Mouse (Mus musculus) cerebellum, adult 11 months (tissue): Measurements from ENCODE around the gene Cnot6l.

Experiments
- DNase-seq: peaks from one replicate; pipeline ENCODE4 v3.0.0; 2022

The Cnot6l gene

DNA sequence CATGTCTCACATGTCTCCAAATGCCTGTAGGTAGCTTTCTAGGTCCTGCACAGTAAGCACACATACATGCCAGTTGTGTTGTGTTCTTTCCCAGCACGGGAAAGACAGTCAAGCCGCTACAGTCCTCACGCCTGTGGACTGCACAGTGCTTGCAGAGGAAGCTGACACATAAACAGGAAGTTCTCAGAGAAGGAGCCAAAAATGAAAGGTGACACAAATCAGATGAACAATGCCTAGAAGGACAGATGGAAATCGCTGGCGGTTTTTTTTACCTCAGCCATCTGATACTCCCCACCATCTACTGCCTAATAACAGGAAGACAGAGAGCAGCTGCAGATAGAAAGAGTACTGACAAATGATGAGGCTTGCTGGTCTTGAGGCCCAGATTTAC lies at the start of gene Cnot6l:
Cnot6l (minus strand) TSS at position 151 of the 391 bp plus-strand sequence.
- DNase-seq, result peak; percentile 17

DNA sequence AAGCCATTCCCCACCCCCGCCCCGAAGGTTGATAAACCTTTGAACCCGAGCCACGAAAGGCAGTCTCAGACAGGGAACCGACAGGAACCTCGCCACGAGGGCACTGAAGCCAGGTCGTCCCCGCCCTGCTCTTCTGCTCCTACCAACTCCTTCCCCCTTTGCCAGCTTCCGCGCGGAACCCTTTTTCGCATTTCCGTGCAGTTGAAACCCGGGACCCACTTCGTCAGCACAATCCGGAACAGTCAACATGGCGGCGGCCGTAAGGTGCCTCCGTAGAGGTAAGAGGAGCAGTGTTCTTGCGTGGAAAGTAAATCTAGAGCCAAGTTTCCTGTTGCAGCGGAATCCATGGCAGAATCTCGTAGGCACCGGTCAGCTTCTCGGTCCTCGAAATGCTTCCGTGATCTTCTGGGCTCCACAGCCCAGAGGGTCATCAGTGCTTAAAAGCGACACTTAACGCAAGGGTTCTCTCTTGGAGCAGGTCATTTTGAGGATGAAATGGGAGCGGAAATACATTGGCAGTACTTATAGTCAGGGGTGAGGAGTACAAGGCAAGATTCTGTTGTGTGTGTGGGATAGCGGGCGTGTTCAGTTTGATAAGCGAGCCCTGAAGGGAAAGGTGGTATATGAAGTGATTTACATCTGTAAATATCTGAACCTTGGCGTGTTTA lies 46.1 kb upstream of the Cnot6l start:
- peak; percentile 91 for DNase-seq

DNA sequence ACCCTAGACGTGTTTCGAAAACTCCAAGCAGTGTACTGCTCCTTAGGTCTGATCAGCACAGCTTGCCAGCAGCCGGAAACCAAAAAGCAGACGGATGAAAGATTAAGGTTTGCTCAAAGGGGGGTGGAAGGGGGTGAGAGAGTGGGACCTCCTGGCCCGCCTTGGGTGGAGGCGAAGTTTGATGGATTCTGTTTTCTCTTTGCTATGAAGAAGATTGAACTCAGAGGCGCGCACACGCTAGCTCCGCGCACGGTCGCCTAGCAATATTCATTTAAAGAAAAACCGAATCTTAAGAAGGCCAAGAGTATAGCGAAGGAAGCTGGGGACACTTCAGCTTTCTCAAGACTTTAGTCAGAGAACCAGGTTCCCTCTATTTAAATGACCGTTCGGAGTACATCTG lies 45.5 kb upstream of the Cnot6l start, which contains the start of gene Mrpl1:
Mrpl1 (plus strand) TSS at position 35 of the 400 bp plus-strand sequence.
- DNase-seq, result peak; percentile 30

DNA sequence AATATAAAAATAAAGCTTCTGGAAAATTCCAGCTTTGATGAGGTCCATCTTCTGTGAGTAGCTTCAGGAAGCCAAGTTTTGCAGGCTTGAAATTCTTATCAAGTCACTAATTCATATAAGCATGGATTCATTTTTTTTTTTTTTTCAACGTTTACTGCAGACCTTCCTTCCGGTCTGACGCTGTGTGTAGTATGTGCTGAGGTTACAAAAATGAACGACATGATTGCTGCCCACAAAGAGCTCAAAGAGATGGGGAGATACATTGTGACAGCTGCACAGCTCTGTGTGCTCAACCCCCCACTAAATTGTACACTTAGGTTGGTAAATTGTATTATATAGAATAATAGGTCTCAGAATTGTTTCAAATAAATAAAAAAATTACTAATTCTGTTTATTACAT lies 44.6 kb upstream of the Cnot6l start:
- DNase-seq, result no peak

DNA sequence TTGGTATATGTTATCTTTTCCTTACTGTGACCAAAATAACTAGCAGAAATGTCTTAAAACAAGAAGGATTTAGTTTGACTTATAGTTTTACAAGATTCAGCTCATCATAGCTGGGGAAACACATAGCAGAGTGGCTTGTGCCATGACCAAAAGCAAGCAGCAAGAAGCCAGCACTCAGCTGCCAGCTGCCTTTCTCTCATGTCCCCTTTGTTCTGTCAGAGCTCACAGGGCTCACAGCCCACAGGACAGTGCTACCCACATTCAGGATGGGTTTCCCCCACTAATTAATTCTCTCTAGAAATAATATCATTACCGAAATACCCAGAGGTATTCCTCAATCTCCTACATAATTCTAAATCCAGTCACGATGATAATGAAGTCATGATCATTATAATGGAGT lies 43.6 kb upstream of the Cnot6l start:
- no peak for DNase-seq

DNA sequence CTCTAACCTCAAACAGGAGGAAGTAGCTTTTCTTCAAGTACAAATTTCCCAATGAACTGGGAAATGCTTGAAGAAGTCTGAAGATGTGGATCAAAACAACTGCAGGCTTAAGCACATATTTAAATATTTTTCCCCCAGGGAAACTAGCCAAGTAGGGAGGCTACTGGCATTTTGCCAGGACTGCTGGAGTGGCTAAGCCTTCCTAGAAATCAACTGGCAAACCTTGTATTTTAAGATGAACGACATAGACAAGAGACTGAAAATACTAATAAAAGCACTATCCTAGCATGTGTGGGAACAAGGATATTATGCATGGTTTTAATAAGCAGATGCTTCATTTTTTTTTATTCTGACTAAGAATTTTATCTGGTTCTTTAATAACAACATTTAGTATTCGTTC lies 42.9 kb upstream of the Cnot6l start:
- no peak for DNase-seq

DNA sequence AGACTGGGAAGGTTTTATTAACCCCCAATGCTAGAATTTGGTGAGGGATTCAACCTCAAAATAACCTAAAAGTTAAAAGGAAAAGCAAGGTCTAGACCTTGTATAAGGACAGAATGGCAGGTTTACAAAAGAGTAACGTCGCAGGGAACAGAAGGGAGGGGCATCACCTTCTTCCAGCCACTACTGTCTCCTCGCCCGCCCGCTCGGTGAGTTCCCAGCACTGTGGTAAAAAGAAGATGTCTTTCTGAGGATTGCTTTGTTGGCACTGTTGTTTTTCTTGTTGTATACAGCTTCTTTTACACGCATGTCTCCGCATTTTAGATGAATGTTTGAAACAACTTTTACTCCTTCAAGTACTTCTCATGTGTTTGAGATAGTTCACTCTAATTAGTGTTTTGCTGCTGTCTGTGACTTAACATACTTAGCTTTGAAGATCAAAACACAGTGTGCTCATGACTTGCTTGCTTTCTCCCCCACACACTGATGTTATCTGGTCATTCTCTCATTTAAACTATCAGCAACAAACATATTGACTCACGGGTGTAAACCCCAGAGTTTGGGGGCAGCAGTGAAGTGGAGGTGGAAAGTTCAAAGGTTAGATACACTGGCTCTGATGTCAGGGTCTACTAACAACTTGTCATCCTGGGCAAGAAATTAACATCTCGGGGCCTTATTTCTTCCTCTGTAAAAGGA lies 37.6 kb upstream of the Cnot6l start:
- no peak for DNase-seq

DNA sequence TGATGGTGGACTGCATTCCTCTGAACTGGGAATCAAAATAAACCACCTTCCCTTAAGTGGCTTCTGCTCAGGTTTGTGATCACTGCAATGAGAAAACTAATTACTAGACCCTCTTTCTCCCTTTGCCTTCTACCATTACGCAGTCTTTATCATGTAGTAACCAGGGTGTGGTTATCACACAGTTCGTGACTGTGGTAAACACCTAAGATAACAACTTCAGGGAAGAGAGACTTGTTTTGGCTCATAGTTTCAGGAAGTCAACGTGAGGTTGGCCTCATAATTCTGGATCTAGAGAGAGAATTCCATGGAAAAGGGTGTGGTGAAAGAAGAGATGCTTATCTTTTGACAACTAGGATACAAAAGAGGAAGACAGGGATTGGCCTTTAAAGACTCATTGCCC lies 36.3 kb upstream of the Cnot6l start:
- no peak for DNase-seq

DNA sequence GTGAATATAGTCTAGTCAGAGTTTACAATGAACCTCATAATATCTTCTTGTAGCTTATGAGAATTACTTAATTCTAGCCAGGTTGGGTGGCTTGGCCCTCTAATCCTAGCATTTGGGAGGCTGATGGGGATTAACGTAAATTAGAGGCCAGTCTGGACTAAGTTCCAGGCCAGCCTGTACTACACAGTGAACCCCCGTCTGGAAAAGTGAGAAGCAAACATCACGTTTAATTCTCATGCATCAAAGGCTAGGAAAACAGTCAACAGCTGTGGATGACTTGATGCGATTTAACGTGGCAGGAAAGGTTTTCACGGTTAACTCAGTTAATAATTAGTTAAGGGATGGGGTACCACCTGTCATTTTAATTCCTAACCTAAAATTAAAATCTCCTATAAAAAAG lies 34.3 kb upstream of the Cnot6l start:
- no peak for DNase-seq

DNA sequence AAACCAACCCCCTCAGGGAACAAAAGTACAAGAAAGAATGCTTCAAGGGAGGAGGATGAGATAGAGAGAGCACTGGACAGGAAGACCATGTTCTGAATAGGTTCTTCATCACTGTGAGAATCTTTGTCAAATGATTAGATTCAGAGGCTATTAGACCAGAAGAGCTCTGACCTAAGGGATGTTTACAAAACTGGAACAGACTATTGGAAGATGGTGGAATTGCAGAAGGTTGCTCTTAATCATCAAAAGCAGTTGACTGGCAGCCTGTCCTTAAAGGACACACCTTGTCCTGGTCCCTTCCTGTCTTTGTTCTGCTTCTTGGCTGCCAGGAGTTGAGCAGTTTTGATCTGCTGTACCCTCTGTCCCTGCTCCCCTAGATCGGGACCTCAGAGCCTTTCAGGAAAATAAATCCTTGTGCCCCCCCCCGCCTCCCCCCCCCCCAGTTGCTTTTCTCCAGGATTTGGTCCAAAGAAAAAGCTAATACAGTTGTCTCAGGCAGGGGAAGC lies 32.6 kb upstream of the Cnot6l start:
- DNase-seq, result no peak

DNA sequence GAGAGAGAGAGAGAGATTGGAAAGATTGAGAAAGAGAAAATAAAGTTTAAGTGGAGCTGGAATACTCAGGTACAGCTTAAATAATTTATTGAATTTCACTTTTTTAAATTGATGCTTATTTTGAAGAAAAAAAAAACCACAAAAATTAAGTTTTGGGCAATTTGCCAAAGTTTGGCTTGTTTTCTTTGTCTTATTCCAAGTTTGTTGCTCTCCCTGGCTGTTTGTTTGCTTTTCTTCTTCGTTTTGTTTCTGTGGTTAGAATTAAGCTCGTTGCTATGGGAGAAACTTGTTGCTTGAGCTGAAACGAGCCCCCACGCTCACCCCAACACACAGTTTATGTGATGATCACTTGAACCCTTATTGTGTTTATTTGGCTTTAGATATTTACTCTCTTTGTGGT lies 27.3 kb upstream of the Cnot6l start:
- no peak for DNase-seq

DNA sequence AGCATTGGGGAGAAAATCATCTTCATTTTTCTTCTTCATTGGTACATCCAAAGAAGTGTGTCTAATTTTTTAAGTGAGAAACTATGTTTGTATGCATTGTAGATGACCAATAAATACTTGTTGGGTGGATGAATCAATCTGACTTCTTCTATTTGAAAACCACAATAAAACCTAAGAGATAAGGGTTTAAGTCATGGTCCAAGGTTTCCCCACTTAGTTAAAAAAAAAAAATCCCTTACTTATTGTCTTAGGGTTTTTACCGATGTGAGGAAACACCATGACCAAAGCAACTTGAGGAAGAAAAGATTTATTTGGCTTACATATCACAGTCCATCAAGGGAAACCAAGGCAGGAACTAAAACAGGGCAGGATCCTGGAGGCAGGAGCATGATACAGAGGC lies 25.8 kb upstream of the Cnot6l start:
- DNase-seq, result no peak

DNA sequence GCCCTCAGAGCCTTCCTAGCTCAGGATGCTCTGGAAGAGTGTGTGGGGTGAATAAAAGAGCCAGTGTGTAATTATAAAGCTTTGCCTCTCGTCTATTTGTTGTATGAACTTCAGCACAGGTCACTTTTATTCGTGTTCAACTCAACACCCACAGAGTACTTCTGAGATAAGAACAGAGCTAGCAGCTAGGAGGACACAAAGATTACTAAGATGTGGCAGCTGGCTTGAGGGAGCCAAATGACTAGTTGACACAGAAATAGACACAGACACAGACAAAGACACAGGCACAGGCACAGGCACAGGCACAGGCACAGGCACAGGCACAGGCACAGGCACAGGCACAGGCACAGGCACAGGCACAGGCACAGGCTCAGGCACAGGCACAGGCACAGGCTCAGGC lies 20.0 kb upstream of the Cnot6l start:
- DNase-seq, result no peak

DNA sequence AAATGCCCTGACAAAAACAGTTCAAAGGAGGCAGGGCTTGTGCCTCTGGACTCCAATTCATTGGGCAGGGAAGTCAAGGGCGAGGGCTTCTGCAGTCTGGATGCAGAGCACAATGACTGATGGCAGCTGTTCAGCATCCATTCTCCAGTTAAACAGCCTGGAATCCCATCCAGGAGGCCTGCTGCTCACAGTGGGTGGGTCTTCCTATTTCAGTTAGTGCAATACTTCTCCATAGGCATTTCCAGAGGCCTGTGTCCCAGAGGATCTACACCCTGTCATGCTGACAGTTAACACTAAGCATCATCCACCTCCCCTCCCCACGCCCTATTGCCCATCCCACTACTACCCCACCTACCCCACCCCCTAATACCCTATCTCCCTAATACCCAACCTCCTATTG lies 19.2 kb upstream of the Cnot6l start:
- DNase-seq, result no peak

DNA sequence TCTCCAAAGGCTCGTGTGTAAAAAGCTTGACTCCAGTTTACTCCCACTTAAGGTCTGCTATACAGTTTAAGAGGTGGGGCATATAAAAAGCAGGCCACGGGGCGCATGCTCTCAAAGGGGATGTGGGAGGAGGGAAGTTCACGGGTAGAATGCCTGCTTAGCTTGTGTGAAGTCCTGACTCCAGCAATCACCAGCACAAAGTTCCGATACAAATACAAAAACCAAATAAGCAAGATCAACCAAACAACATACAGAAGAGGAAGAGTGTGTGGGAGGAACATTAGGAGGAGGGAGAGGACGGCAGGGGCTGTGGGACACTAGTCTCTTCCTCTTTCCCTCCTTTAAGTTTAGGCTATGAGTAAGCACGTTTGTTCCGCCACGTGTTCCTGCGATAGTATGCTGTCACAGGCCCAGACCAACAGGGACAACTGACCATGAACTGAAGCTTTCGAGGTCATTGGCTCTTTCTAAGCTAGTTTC lies 12.9 kb upstream of the Cnot6l start:
- DNase-seq, result no peak

DNA sequence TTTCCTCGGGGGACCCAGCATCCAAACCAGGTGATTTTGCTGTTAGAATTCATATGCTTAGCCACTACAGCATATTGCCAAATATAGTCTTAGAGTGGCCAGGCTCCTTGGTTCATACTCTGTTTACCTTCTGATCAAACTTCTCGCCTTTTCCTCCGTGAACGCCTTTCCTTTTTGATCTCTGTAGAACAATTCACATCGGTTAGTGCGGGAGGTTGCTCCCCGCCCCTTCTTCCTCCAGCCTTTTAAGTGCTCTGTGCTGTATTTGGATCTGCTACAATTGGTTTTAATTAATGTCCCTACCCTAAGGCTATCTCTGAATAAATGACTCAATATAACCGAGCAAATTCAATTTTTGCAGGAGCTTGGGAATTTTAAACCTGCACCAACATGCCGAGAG lies 12.2 kb upstream of the Cnot6l start:
- no peak for DNase-seq

DNA sequence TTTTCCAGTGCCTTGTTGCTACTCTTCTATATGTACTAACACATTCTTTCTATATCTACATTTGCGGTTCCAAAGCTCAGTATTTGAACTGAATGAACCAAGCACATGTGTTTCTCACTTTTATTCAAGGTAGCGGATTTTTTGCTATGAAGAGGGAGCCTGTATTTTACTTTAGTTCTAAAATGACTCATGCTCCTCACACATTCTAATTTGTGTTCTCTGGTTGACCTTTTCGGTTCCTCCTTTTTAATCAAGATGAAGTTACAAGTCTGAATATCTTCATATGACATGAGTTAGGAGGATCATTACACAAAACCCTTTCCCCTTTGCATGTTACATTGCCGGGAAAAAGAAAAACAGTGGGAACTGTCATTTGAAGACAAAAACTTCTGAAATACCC lies 7.8 kb upstream of the Cnot6l start:
- no peak for DNase-seq

DNA sequence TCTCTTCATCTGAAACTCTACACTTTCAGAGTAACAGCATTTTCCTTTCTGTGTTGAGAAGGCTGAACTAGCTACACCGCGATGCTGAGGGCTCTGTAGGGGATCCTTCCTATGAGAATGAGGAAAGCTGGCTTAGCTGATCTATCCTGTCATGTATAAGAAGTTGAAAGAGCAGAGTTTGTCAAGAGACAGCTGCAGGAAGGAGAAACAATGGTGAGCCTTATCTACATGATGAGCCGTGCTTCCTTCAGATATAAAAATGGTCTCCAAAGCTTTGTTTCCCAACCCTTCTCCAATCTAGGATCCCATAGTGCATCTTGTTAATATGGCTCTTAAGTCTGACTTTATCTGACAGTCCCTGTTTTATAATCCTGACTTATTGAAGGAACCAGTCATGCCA lies 6.5 kb upstream of the Cnot6l start:
- DNase-seq, result no peak

DNA sequence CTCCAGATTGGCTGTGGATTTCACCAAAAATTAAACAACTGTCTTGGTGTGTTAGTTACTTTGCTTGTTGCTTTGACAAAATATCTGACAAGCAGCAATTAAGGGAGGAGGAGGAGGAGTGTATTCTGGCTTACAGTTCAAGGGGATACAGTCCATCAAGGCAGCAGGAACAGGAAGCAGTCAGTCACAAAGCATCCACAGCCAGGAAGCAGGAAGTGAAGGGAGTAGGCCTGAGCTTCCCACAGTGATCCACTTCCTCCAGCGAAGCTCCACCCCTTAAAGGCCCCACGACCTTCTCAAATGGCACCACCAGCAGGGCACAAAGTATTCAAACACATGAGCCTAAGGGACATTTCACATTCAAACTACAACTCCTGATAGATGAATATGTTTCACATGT lies 2.8 kb upstream of the Cnot6l start:
- DNase-seq, result no peak

DNA sequence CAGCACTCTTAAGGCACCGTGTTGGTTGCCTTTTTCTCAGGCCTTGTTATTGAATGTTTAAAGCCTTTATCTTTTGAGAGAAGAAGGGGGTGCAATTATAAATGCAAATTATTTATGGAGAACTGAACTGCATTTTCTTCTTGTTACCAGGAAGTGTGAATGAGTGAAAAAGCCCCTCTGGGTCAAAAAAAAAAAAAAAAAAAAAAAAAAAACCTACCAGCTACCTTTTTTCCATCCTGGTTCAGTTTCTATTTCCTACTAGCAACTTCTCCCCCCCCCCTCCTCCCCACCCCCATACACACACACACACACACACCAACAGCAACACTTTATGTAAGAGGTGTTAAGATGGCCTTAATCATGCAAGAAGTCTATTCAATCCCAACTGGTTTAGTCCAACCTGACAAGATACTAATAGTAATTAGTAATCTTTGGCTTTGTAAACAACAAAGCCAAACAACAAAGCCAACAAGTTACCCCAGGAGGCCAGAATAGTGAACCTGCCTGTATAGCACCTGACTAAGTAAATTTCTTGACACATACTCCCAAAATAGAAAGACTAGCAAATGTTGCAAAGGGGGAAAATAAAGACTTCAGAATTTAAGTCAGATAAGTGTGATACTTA lies 463 bp downstream of the Cnot6l start:
- DNase-seq, result no peak

DNA sequence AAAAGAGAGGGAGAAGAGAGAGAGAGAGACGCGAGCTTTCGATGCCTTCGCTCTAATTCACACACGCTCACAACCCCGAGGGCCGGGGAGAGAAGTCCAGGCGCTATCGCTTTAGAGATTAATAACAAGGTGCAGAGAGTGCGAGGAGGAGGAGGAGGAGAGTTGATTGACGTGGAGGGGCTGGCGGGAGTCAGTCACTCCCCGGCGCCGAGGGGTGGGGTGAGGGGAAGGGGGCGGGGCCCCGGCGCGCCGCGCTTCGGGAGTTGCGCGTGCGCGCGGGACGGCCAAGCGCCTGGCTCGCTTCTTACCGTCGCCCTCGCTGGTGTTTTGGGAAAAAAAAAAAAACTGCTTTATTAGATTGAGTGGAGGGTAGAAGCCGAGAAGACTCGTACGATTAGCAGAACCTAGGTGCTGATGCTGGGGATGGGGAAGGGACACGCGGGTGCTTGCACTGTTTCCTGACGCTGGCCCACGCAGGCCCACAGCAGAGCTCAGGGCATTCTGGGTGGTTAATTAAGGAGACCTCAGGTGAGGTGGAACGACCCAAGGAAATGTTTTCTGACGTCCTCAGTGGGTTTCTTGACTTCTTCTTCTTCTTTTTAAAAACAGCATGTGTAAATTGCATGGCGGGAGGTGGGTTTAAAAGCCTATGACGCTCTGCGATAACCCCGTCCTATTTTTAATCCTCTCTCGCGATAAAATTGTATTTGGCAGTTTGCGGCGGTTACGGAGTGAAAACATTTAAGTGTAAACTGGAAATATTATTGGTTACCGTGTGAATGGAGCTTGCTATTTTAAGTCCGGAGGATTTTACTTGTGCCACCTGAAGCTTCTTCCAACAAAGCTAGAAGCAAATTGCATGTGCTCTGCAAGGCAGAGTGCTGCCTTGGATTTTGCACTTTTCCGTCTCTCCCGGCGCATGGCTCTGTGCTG lies 1.3 kb downstream of the Cnot6l start:
- DNase-seq, result peak; percentile 76

DNA sequence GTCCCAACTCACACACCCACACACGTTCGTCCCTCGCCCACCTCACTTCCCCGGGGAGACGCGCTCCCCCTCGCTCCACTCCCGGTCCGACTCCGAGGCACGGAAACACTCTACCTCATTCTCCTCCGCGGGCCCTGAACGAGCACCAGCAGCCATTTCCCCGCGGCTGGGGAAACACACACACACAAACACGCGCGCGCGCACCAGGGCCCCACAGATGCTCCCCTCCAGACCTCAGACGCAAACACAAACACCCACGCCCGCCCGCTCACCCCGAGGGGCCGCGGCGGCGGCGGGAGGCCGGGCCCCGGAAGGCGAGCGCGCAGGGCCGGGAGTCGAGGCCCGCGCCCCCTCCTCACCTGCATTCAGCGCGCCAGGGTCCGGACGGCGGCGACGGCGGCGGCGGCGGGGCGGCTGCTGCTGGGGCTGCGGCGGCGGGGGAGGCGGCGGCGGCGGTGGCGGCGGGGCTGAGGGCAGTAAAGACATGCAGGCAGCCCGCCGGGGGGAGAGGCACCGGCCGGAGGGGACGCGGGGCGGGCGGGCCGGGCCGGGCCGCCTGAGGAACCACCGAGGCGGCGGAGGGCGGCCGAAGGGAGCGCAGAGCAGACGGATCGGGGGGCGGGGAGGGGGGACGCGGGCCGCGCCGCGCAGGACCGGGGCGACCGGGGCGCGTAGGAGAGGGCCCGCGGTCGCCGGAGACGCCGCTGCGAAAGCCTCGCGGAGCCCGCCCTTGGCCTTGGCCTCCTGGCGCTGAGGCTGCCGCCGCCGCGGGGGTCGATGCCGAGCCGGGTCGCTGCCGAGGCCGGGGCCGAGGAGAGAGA lies 2.2 kb downstream of the Cnot6l start:
- DNase-seq, result peak; percentile 63
